Mouse (Mus musculus) embryonic facial prominence, embryonic 13.5 days (tissue): ENCODE results near the gene Tspan3. TPM values are rescaled to one million over a fixed set of nuclear protein-coding genes. Genes with fewer than 3 reads are reported as not detected.

Experiments used
- ATAC-seq: fragments of 200-750 bp; cut with Nextera tagmentation; 2 replicates; pipeline ENCODE4 v1.8.0; 2017; ENCODE audit warnings: low read depth; ENCODE audit not compliant: insufficient number of reproducible peaks, insufficient read depth, low FRiP score, low TSS enrichment
- H3K27ac ChIP-seq: fragments of 300-500 bp; sonication (generic); 2 replicates; pipeline ENCODE4 v1.5.1; 2015; ENCODE audit warnings: moderate library complexity, mild to moderate bottlenecking, inconsistent platforms
- H3K27me3 ChIP-seq: fragments of 300-500 bp; sonication (generic); 2 replicates; pipeline ENCODE4 v1.6.1; 2015; ENCODE audit warnings: mild to moderate bottlenecking, inconsistent platforms
- H3K36me3 ChIP-seq: fragments of 300-500 bp; sonication (generic); 2 replicates; pipeline ENCODE4 v1.6.1; 2015; ENCODE audit warnings: mild to moderate bottlenecking, inconsistent platforms
- H3K4me1 ChIP-seq: fragments of 300-500 bp; sonication (generic); 2 replicates; pipeline ENCODE4 v1.6.1; 2015; ENCODE audit warnings: inconsistent platforms
- H3K4me2 ChIP-seq: fragments of 300-500 bp; sonication (generic); 2 replicates; pipeline ENCODE4 v1.6.1; 2015; ENCODE audit warnings: moderate library complexity, mild to moderate bottlenecking, inconsistent platforms
- H3K4me3 ChIP-seq: fragments of 300-500 bp; sonication (generic); 2 replicates; pipeline ENCODE4 v1.5.1; 2015; ENCODE audit warnings: mild to moderate bottlenecking, inconsistent platforms
- H3K9ac ChIP-seq: fragments of 300-500 bp; sonication (generic); 2 replicates; pipeline ENCODE4 v1.6.1; 2015; ENCODE audit warnings: mild to moderate bottlenecking, inconsistent platforms
- H3K9me3 ChIP-seq: fragments of 300-500 bp; sonication (generic); 2 replicates; pipeline ENCODE4 v1.6.1; 2016; ENCODE audit warnings: inconsistent platforms
- WGBS: fragments of 180-500 bp; shearing (Covaris S2); methylation state at CpG from one replicate; pipeline ENCODE4 v1.1.7; 2015; ENCODE audit warnings: mixed read lengths; 5-methylcytosine and 5-hydroxymethylcytosine counted together
- polyA plus RNA-seq: library from polyadenylated mRNA; unstranded; fragments of >200 nt; fragmentation: Nextera tagmentation; extraction: Ambion mirVana; gene quantifications from 2 replicates; pipeline ENCODE4 v1.2.1, GENCODE M21; 2015

Tspan3 gene
- polyA plus RNA-seq, 1 experiment from 2014 or later: 480 TPM

DNA sequence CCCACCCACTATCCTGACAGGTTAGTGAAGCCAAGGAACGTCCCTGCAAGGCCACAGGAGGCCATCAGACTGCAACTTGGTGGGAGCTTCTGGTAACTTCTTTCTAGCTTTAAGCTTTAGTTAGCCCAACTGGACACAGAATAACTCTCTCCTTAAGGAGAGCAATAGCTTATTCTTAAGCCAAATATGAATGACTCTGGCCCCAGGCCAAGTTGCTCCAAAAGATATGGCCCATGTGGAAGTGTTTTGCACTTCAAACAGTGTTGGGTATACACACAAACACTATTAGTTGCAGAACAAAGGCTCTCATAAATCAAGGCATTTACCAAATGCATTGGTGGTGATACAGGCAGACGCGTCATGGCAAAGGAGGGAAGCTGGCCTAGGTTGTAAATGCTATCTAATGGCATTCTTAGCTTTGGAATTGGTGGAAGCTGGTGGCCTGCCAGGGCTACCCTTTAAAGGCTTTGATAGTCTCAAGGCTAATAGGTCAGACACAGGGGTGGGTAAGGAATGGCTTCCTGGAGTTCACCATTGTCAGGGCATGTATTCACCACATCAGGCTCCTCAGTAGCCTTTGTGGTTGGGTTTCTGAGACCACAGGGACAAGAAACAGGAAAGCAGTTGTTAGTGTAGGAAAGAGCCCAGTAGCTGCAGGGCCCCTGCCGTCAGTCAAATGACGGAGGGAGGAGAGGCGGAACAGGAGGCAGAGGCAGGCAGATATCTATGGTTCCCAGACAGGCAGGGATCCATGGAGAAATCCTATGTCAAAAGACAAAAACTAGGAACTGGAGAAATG lies 58.8 kb downstream of the Tspan3 start:
- Histone ChIP-seq H3K4me1 (no peaks in the 10 kb centered on the region), H3K9me3 (no peaks in the 10 kb centered on the region), H3K27me3 (no peaks in the 10 kb centered on the region), H3K27ac (no peak overlapping the region), H3K9ac (no peak overlapping the region), H3K4me3 (no peak overlapping the region), H3K4me2 (no peak overlapping the region), H3K36me3 (no peaks in the 10 kb centered on the region)
- no peak for ATAC-seq
- 76% methylated on average over 6 of the region's 6 CpGs for WGBS

- no peak for ATAC-seq
- no peak overlapping the region for H3K27ac ChIP-seq
- 83% methylated on average over 7 of the region's 7 CpGs for WGBS
- no peaks in the 10 kb centered on the region for H3K4me1 ChIP-seq
- no peaks in the 10 kb centered on the region for H3K27me3 ChIP-seq
- no peaks in the 10 kb centered on the region for H3K36me3 ChIP-seq
- no peak overlapping the region for H3K4me3 ChIP-seq
- H3K9ac ChIP-seq: no peak overlapping the region
- no peaks in the 10 kb centered on the region for H3K9me3 ChIP-seq
- no peak overlapping the region for H3K4me2 ChIP-seq
Observed at GRCm38 (mm10) chr9:56104921-56105320, 60.4 kb downstream of the Tspan3 start.

DNA sequence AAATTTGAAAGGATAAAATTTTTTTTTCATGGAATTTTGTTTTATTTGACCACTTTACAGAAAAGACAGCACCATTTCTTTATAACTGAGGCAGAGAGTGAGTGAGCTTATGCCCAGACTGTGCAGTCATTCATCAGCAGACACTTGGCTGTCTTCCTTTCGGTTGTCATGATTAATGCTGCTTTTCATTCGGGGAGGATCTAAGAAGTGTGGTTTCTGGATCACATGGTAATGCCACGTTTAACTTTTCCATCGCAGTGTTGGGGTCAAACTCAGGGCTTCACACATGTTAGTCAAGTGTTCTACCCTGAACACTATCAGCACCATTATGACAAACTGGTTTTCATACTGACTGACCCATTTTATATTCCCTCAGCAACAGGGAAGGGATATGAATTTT lies 64.3 kb downstream of the Tspan3 start:
- no peak for ATAC-seq
- Histone ChIP-seq H3K36me3 (no peaks in the 10 kb centered on the region), H3K4me2 (no peak overlapping the region), H3K4me1 (no peaks in the 10 kb centered on the region), H3K27me3 (no peaks in the 10 kb centered on the region), H3K9me3 (no peaks in the 10 kb centered on the region), H3K4me3 (no peak overlapping the region), H3K27ac (no peak overlapping the region), H3K9ac (no peak overlapping the region)
- WGBS: 42% methylated on average over 4 of the region's 4 CpGs

- Histone ChIP-seq H3K4me2 (no peak overlapping the region), H3K27me3 (no peaks in the 10 kb centered on the region), H3K36me3 (no peaks in the 10 kb centered on the region), H3K9me3 (no peaks in the 10 kb centered on the region), H3K27ac (no peak overlapping the region), H3K9ac (no peak overlapping the region), H3K4me3 (no peak overlapping the region), H3K4me1 (no peaks in the 10 kb centered on the region)
- no peak for ATAC-seq
- 80% methylated on average over 7 of the region's 7 CpGs for WGBS
Observed at GRCm38 (mm10) chr9:56100041-56100522, 65.2 kb downstream of the Tspan3 start.

DNA sequence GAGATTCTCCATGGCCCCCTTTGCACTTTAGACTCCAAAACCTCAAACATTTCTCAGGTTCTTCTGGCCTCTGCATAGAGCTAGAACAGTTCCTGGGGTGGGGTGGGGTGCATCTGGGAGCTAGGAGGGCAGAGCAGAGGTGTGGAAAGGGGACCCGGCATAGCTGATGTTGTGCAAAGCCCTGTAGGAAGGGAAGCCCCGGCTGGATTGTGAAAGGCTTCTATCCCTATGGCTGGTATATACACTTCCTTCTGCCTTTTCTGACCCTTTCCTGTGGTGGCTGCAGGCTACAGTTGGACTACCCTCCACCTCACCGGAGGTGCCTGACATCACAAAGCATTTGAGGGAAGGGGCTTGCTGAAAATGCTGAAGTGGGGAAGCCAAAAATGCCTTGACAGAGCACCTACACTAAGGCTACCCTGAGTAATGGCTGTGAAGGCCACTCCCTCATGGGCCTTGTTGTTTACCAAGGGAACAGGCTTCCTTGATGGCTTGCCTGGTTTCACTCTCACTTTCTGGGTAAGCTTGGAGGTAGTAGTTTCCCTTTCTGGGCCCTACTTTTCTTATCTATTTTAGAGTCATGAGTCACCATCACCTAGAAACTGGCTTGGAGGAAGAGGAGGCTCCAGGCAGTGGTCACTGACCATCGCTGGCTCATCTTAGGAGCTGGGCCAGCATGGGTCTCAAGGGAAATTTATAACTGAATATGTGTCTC lies 67.5 kb downstream of the Tspan3 start:
- Histone ChIP-seq H3K36me3 (no peaks in the 10 kb centered on the region), H3K4me2 (no peak overlapping the region), H3K9me3 (no peaks in the 10 kb centered on the region), H3K27me3 (no peaks in the 10 kb centered on the region), H3K4me1 (no peaks in the 10 kb centered on the region), H3K27ac (no peak overlapping the region), H3K9ac (no peak overlapping the region), H3K4me3 (no peak overlapping the region)
- no peak for ATAC-seq
- 88% methylated on average over 4 of the region's 4 CpGs for WGBS

- no peak for ATAC-seq
- H3K27ac ChIP-seq: no peak overlapping the region
- H3K4me1 ChIP-seq: peaks cover 28% of the 10 kb centered on the region
- no peaks in the 10 kb centered on the region for H3K27me3 ChIP-seq
- WGBS: 31% methylated on average over 2 of the region's 2 CpGs
- no peak overlapping the region for H3K4me2 ChIP-seq
- H3K36me3 ChIP-seq: no peaks in the 10 kb centered on the region
- H3K9me3 ChIP-seq: no peaks in the 10 kb centered on the region
- no peak overlapping the region for H3K9ac ChIP-seq
- H3K4me3 ChIP-seq: no peak overlapping the region
Observed at GRCm38 (mm10) chr9:56092102-56092501, 73.2 kb downstream of the Tspan3 start.

DNA sequence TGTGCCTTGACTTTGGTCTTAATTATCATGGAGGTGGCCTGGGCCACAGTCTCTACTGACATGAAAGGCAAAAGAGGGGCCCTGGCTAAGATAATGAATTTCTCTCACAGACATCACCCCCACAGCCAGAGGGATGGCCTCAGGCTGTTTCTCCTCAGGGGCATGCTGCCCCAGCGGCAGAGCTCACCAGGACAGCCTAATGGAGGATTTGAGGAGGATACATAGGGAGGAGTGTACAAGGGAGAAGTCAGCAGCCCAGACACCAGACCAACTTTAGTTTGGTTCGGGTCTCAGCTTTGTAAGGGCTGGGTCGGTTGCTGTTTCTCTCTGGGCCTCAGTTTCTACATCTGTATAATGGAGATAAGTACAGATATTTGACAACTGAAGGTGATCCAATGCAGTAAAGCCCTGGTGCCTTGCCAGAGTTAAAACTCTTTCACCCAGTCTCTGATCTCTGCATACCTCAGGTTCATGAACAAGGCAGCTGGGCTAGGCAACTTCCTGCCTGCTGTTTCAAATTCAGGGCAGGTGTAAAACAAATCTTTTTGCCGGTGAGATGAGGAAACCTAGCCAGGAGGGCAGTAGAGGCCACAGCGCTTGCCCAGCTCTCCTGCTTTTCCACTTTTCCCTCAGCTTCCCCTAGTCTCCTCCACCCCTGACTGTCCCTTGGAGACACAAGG lies 74.6 kb downstream of the Tspan3 start:
- no peak overlapping the region for H3K4me3 ChIP-seq
- WGBS: 63% methylated on average over 5 of the region's 5 CpGs
- H3K27ac ChIP-seq: peak overlapping the region; percentile 84; the same call in 1 of the 2 replicates
- H3K9ac ChIP-seq: no peak overlapping the region
- H3K9me3 ChIP-seq: no peaks in the 10 kb centered on the region
- peak overlapping the region; percentile 44 for H3K4me2 ChIP-seq
- no peaks in the 10 kb centered on the region for H3K36me3 ChIP-seq
- no peak for ATAC-seq
- H3K4me1 ChIP-seq: peaks cover 28% of the 10 kb centered on the region
- H3K27me3 ChIP-seq: no peaks in the 10 kb centered on the region

DNA sequence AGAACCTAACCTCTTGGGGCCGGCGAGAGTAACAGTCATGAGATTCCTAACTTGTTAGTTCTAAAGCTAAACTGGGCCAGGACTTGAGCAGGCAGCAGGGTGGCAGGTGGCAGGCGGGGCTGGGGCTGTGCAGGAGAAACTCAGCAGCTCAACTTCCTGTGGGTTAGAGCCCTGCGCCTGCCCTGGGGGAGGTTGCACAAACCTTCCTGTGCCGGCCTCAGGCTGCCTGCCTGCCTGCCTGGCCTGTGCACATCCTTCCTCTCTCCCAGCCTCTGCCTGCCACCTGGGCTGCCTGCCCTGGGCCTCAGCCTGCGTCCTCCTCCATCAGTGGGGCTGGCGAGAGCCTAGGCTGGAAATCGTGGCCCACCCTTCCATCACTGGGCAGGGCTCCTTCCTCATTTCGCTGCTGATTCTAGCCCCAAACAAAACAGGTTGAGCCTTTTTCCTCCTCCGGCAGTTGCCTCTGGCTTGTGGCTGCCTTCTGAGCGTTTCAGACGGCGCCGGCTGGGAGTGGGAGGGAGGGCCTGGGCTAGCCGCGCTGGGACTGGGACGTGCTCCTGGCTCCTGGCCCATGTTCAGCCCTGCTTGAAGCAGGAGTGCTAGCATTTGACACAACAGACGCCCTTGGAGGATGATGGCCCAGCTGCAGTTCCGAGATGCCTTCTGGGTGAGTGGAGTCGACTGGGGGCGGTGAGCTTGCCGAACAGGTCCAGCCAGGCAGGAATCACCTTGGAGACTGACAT lies 75.3 kb downstream of the Tspan3 start, which contains the start of gene Pstpip1:
Gene Pstpip1 (plus strand): TSS at position 185 of the 743 bp plus-strand sequence.
- Histone ChIP-seq H3K27me3 (no peaks in the 10 kb centered on the region), H3K9ac (peak within 1 kb of the TSS; percentile 46), H3K4me2 (peak within 1 kb of the TSS; percentile 44), H3K9me3 (no peaks in the 10 kb centered on the region), H3K36me3 (no peaks in the 10 kb centered on the region), H3K27ac (peak within 1 kb of the TSS; percentile 84), H3K4me1 (peaks cover 28% of the 10 kb centered on the region), H3K4me3 (0 out of 2 replicates have a peak within 1 kb of the TSS, but pooled peaks have one; percentile 8)
- 20% methylated on average over 22 of the region's 22 CpGs for WGBS
- ATAC-seq: peak; percentile 73; the same call in 1 of the 2 replicates

- Histone ChIP-seq H3K4me2 (no peak overlapping the region), H3K4me1 (peaks cover 24% of the 10 kb centered on the region), H3K9me3 (no peaks in the 10 kb centered on the region), H3K27ac (no peak overlapping the region), H3K36me3 (no peaks in the 10 kb centered on the region), H3K27me3 (no peaks in the 10 kb centered on the region), H3K9ac (no peak overlapping the region), H3K4me3 (no peak overlapping the region)
- ATAC-seq: no peak
- 91% methylated on average over 5 of the region's 5 CpGs for whole genome bisulfite sequencing
Observed at GRCm38 (mm10) chr9:56086524-56086923, 78.8 kb downstream of the Tspan3 start.
